Mouse (Mus musculus): Measurements from ENCODE around the gene Scaper. TPM values are rescaled to one million over a fixed set of nuclear protein-coding genes. Genes with fewer than 3 reads are reported as not detected.
A peak's percentile ranks its signal among the peaks of the same experiment; 100 is the strongest.

Gene Scaper
- polyA plus RNA-seq, 2 experiments: 0.79 to 1.3 TPM

DNA sequence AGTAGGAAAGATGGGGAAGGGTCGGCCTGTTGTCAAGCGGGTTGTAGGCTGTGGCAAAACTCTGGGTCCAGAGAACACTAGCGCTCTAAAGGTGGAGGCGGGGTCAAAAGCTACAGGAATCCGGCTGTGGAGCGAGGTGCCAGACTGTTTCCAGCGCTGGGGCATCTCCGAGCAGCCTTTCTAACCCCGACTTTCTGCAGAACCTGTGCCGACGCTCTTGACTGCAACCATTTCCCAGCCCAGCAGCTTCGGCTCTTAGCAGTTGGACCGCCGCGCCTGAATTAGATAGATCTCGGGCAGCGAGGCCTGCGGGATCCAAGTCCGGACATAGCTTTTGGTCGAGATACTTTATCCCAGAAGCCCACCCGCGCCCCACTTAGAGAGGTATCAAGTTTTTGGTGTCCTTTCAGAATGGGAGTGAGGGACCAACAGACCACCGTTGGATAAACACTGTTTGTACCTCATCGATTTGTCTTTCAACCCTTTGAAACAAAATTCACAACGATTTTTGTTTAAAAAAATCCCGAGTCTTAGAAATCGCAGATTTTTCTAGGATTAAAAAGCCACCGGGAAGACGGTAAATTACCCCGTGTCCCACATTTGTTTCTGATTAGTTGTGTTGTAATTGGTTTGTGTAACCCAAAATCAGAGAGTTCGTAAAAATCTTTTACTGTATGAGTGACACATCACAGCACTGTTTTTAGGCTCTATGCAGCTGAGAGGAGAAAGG is 398.1 kb downstream of the Scaper start:
- Histone ChIP-seq H3K4me3 (ENCODE audit: insufficient read depth in 1 of 2, low read depth in 2 of 2, low read length in 2 of 2) (no peak overlapping the region), H3K9ac (replicated peaks) (no peak overlapping the region), H3K4me2 (ENCODE audit: low read depth) (no peak overlapping the region), H3K27me3 (ENCODE audit: control insufficient read depth, insufficient read depth, low read length) (peaks cover 80% of the 10 kb centered on the region), H3K9me3 (ENCODE audit: control insufficient read depth, low read length) (no peaks in the 10 kb centered on the region), H3K36me3 (replicated peaks; ENCODE audit: control insufficient read depth, insufficient read depth, low read depth) (no peaks in the 10 kb centered on the region), H3K27ac (no peak overlapping the region), H3K4me1 (replicated peaks; ENCODE audit: control insufficient read depth in 2 of 2, insufficient read depth in 2 of 2, low read length in 1 of 2) (no peaks in the 10 kb centered on the region)
- TF ChIP-seq CTCF (IDR thresholded peaks at IDR 0.05; ENCODE audit: low read depth) (no peak), EP300 (IDR thresholded peaks at IDR 0.05; ENCODE audit: low read depth) (no peak)
- DNase-seq (ENCODE audit: low read depth in 3 of 3, low spot score in 3 of 3) (no peak), ATAC-seq (ENCODE audit: insufficient read depth) (no peak)
- 3% methylated on average over 31 of the region's 31 CpGs for WGBS (ENCODE audit: insufficient replicate concordance)

DNA sequence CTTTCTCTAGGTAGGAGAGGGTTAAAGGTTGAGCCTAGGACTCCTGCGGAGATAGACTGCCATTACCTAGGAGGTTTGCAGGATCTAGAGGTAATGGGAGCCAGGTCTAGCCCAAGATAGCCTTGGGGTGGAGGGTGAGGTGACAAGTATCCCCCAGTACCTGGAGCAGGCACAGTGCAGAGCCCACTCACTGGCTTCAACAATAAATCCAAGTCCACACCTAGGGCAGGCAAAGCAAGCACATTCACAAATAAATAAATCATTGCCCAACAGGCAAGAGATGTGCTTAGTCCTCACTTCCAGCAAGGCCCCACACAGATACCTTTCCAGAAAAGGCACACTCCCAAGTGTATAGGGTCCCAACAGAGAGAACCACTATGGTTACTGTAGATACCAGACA is 398.9 kb downstream of the Scaper start:
- H3K36me3 ChIP-seq (replicated peaks; ENCODE audit: control insufficient read depth, insufficient read depth, low read depth): no peaks in the 10 kb centered on the region
- 15% methylated on average over 1 of the region's 1 CpGs for WGBS (ENCODE audit: insufficient replicate concordance)
- H3K27me3 ChIP-seq (ENCODE audit: control insufficient read depth, insufficient read depth, low read length): peaks cover 71% of the 10 kb centered on the region
- H3K9ac ChIP-seq (replicated peaks): no peak overlapping the region
- ATAC-seq (ENCODE audit: insufficient read depth): no peak
- no peaks in the 10 kb centered on the region for H3K9me3 ChIP-seq (ENCODE audit: control insufficient read depth, low read length)
- no peak overlapping the region for H3K27ac ChIP-seq
- no peak for DNase-seq (ENCODE audit: low read depth in 3 of 3, low spot score in 3 of 3)
- H3K4me3 ChIP-seq (ENCODE audit: insufficient read depth in 1 of 2, low read depth in 2 of 2, low read length in 2 of 2): no peak overlapping the region
- TF ChIP-seq EP300 (IDR thresholded peaks at IDR 0.05; ENCODE audit: low read depth): no peak
- TF ChIP-seq CTCF (IDR thresholded peaks at IDR 0.05; ENCODE audit: low read depth): no peak
- no peaks in the 10 kb centered on the region for H3K4me1 ChIP-seq (replicated peaks; ENCODE audit: control insufficient read depth in 2 of 2, insufficient read depth in 2 of 2, low read length in 1 of 2)
- H3K4me2 ChIP-seq (ENCODE audit: low read depth): no peak overlapping the region

- no peak within 1 kb of the TSS for H3K4me2 ChIP-seq (ENCODE audit: low read depth)
- TF ChIP-seq CTCF (IDR thresholded peaks at IDR 0.05; ENCODE audit: low read depth) (no peak), EP300 (IDR thresholded peaks at IDR 0.05; ENCODE audit: low read depth) (no peak)
- H3K4me3 ChIP-seq (ENCODE audit: insufficient read depth in 1 of 2, low read depth in 2 of 2, low read length in 2 of 2): no peak within 1 kb of the TSS
- H3K9me3 ChIP-seq (ENCODE audit: control insufficient read depth, low read length): no peaks in the 10 kb centered on the region
- no peak within 1 kb of the TSS for H3K9ac ChIP-seq (replicated peaks)
- no peak for ATAC-seq (ENCODE audit: insufficient read depth)
- no peaks in the 10 kb centered on the region for H3K4me1 ChIP-seq (replicated peaks; ENCODE audit: control insufficient read depth in 2 of 2, insufficient read depth in 2 of 2, low read length in 1 of 2)
- no peaks in the 10 kb centered on the region for H3K36me3 ChIP-seq (replicated peaks; ENCODE audit: control insufficient read depth, insufficient read depth, low read depth)
- peaks cover 65% of the 10 kb centered on the region for H3K27me3 ChIP-seq (ENCODE audit: control insufficient read depth, insufficient read depth, low read length)
- no peak within 1 kb of the TSS for H3K27ac ChIP-seq
- WGBS (ENCODE audit: insufficient replicate concordance): 16% methylated on average over 4 of the region's 4 CpGs
- DNase-seq (ENCODE audit: low read depth in 3 of 3, low spot score in 3 of 3): no peak
Observed at GRCm38 (mm10) chr9:55538377-55538776, 399.5 kb downstream of the Scaper start, which contains the start of gene Isl2. TSS of gene Isl2 (plus strand) at chr9:55538672.

DNA sequence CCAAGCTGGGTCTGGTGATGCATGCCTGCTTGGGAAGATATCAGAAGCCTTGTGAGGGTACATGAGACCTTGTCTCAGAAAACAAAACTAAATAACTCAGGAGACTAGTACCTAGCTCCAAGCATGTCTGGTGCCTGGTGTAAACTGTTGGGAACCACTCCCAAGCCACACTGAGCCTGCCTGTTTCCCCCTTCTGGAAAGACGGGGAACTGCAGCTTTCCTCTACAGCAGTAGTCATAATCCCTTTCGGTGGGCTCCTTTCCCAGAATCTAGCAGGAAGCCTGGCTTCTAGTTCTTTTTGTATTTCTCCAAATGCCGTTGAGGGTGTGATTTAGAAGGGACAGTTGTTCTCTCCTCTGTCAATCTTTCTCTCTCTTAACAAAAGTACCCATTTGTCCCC is 402.0 kb downstream of the Scaper start:
- WGBS (ENCODE audit: insufficient replicate concordance): 16% methylated on average over 3 of the region's 3 CpGs
- Histone ChIP-seq H3K9me3 (ENCODE audit: control insufficient read depth, low read length) (no peaks in the 10 kb centered on the region), H3K4me1 (replicated peaks; ENCODE audit: control insufficient read depth in 2 of 2, insufficient read depth in 2 of 2, low read length in 1 of 2) (no peaks in the 10 kb centered on the region), H3K27me3 (ENCODE audit: control insufficient read depth, insufficient read depth, low read length) (peaks cover 40% of the 10 kb centered on the region), H3K9ac (replicated peaks) (no peak overlapping the region), H3K4me2 (ENCODE audit: low read depth) (no peak overlapping the region), H3K4me3 (ENCODE audit: insufficient read depth in 1 of 2, low read depth in 2 of 2, low read length in 2 of 2) (no peak overlapping the region), H3K27ac (no peak overlapping the region), H3K36me3 (replicated peaks; ENCODE audit: control insufficient read depth, insufficient read depth, low read depth) (no peaks in the 10 kb centered on the region)
- DNase-seq (ENCODE audit: low read depth in 3 of 3, low spot score in 3 of 3) (no peak), ATAC-seq (ENCODE audit: insufficient read depth) (no peak)
- TF ChIP-seq EP300 (IDR thresholded peaks at IDR 0.05; ENCODE audit: low read depth) (no peak), CTCF (IDR thresholded peaks at IDR 0.05; ENCODE audit: low read depth) (peak; percentile 82)

- H3K4me1 ChIP-seq (replicated peaks; ENCODE audit: control insufficient read depth in 2 of 2, insufficient read depth in 2 of 2, low read length in 1 of 2): no peaks in the 10 kb centered on the region
- H3K27me3 ChIP-seq (ENCODE audit: control insufficient read depth, insufficient read depth, low read length): no peaks in the 10 kb centered on the region
- no peaks in the 10 kb centered on the region for H3K36me3 ChIP-seq (replicated peaks; ENCODE audit: control insufficient read depth, insufficient read depth, low read depth)
- H3K9ac ChIP-seq (replicated peaks): no peak overlapping the region
- 37% methylated on average over 4 of the region's 4 CpGs for WGBS (ENCODE audit: insufficient replicate concordance)
- DNase-seq (ENCODE audit: low read depth in 3 of 3, low spot score in 3 of 3) (no peak), ATAC-seq (ENCODE audit: insufficient read depth) (no peak)
- no peak overlapping the region for H3K4me3 ChIP-seq (ENCODE audit: insufficient read depth in 1 of 2, low read depth in 2 of 2, low read length in 2 of 2)
- H3K9me3 ChIP-seq (ENCODE audit: control insufficient read depth, low read length): no peaks in the 10 kb centered on the region
- TF ChIP-seq CTCF (IDR thresholded peaks at IDR 0.05; ENCODE audit: low read depth) (peak; percentile 81), EP300 (IDR thresholded peaks at IDR 0.05; ENCODE audit: low read depth) (no peak)
- H3K27ac ChIP-seq: no peak overlapping the region
- H3K4me2 ChIP-seq (ENCODE audit: low read depth): no peak overlapping the region
Observed at GRCm38 (mm10) chr9:55525716-55526115, 412.2 kb downstream of the Scaper start.

Data from liver, embryonic 14.5 days (tissue).